9 mouse cellular contexts compared by ENCODE assay signal in the genomic region with DNA sequence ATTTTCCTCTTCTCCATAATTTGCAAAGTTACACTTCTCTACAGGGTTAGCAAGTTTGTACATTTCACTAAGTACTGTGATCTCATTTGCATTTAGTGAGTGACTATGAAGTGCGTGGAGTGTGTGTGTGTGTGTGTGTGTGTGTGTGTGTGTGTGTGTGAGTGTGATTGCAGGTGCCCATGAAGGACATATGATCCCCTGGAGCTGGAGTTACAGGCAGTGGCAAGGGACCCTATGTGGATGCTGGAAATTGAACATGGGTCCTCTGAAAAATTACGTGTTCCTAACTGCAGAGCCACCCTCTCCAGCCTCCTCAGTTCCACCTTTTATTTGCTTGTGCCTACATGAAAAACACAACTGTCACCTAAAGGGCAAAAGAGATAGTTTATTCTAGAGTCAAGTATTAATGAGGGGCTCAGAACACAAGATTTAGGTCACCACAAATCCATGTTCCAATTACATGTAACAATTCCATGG. TPM values are rescaled to one million over a fixed set of nuclear protein-coding genes. Genes with fewer than 3 reads are reported as not detected.
A peak's percentile ranks its signal among the peaks of the same experiment; 100 is the strongest.
DNase-seq lines count a peak whose midpoint lies in the region; ATAC-seq and TF ChIP-seq lines count a peak whose summit lies in the region.
"Had no signal": no experiment of that assay in that cellular context is flagged by ENCODE, and none has a peak within 500 bp of the region (broad histone marks: within the 10 kb centered on the region; RNA-seq: fewer than 3 reads in every experiment).

No protein-coding gene starts in this region.

- H3K4me1 ChIP-seq in heart, postnatal 0 days (ENCODE audit: control insufficient read depth, insufficient read depth) = peaks cover 9% of the 10 kb centered on the region
- peaks cover 10% of the 10 kb centered on the region for H3K4me1 ChIP-seq in hindbrain, embryonic 10.5 days (replicated peaks)
- H3K4me1 ChIP-seq in midbrain, embryonic 10.5 days = peaks cover 15% of the 10 kb centered on the region

- H3K36me3 ChIP-seq in heart, postnatal 0 days (replicated peaks; ENCODE audit: control insufficient read depth, insufficient read depth, low read length) = peaks cover 26% of the 10 kb centered on the region
- peaks cover 29% of the 10 kb centered on the region for H3K36me3 ChIP-seq in hindbrain, embryonic 10.5 days
- peaks cover 29% of the 10 kb centered on the region for H3K36me3 ChIP-seq in midbrain, embryonic 10.5 days

- H3K9ac ChIP-seq in heart, postnatal 0 days (replicated peaks; ENCODE audit: low read depth, low read length) = no peak overlapping the region

- 45% methylated on average over 2 of the region's 2 CpGs for WGBS in heart, postnatal 0 days
- 53% methylated on average over 2 of the region's 2 CpGs for WGBS in hindbrain, embryonic 10.5 days
- 40% methylated on average over 2 of the region's 2 CpGs for WGBS in midbrain, embryonic 10.5 days

- no peak for TF ChIP-seq EP300 in heart, postnatal 0 days (IDR thresholded peaks at IDR 0.05; ENCODE audit: low read depth)

- ATAC-seq in heart, postnatal 0 days (ENCODE audit: insufficient read depth, low read depth) = no peak
- peak; percentile 30 for ATAC-seq in activated CD4-positive, CD25-positive, alpha-beta regulatory T cell, adult 4 months

- peak overlapping the region; percentile 88 for H3K4me3 ChIP-seq in heart, postnatal 0 days (ENCODE audit: low read depth, low read length)
- H3K4me3 ChIP-seq in hindbrain, embryonic 10.5 days = peak overlapping the region; percentile 88
- H3K4me3 ChIP-seq in midbrain, embryonic 10.5 days = peak overlapping the region; percentile 91

- H3K27me3 ChIP-seq in heart, postnatal 0 days (ENCODE audit: control insufficient read depth, insufficient read depth, low read length) = no peaks in the 10 kb centered on the region
- H3K27me3 ChIP-seq in hindbrain, embryonic 10.5 days (ENCODE audit: insufficient read depth, poor library complexity, severe bottlenecking) = no peaks in the 10 kb centered on the region
- peaks cover 15% of the 10 kb centered on the region; the same call in 1 of the 2 replicates for H3K27me3 ChIP-seq in midbrain, embryonic 10.5 days (ENCODE audit: low read depth, poor library complexity, severe bottlenecking)
- H3K27me3 ChIP-seq: Patski had no signal

- no peak for DNase-seq in heart, postnatal 0 days (ENCODE audit: low spot score)
- no peak for DNase-seq in heart, postnatal 4 days
- DNase-seq in hindbrain, embryonic 10.5 days (ENCODE audit: low spot score) = no peak
- DNase-seq in midbrain, embryonic 10.5 days (ENCODE audit: low spot score) = no peak
- DNase-seq in layer of hippocampus, adult 11-12 months (ENCODE audit: low spot score) = no peak
- no peak for DNase-seq in cerebellum, adult 9-11 months
- no peak for DNase-seq in urinary bladder, postnatal 4 days (ENCODE audit: low spot score in 2 of 2)

- H3K4me2 ChIP-seq in heart, postnatal 0 days (ENCODE audit: low read depth, low read length) = peak overlapping the region; percentile 68

- H3K9me3 ChIP-seq in heart, postnatal 0 days (replicated peaks; ENCODE audit: control insufficient read depth, low read length) = no peaks in the 10 kb centered on the region
- no peaks in the 10 kb centered on the region for H3K9me3 ChIP-seq in hindbrain, embryonic 10.5 days
- no peaks in the 10 kb centered on the region for H3K9me3 ChIP-seq in midbrain, embryonic 10.5 days (replicated peaks)

- no peak overlapping the region for H3K27ac ChIP-seq in heart, postnatal 0 days (ENCODE audit: low read depth)
- H3K27ac ChIP-seq in hindbrain, embryonic 10.5 days = peak overlapping the region; percentile 88
- peak overlapping the region; percentile 86; the same call in 1 of the 2 replicates for H3K27ac ChIP-seq in midbrain, embryonic 10.5 days (replicated peaks)

- no peak for TF ChIP-seq CTCF in heart, postnatal 0 days (IDR thresholded peaks at IDR 0.05; ENCODE audit: low read depth)

RNA-seq across cellular contexts. Expression of a gene that starts 0.3 kb away (rescaled TPM):
- 6.4 and 21.4 TPM in 2 replicates for total RNA-seq in heart, postnatal 0 days (2014; rRNA removed; ENCODE audit: low replicate concordance)
- 44.2 and 47.3 TPM in 2 replicates for polyA plus RNA-seq in heart, postnatal 0 days (2015; fragmentation: Nextera tagmentation; extraction: Ambion mirVana)
- 10 to 100 TPM; 42.7 to 45.2 TPM for total RNA-seq in heart, postnatal 4 days (2021)
- 10 to 100 TPM; 60.7 to 81.2 TPM for polyA plus RNA-seq in activated CD4-positive, CD25-positive, alpha-beta regulatory T cell, adult 4 months (2017; shearing (Covaris generic))
- 59.2 and 62.2 TPM in 2 replicates for polyA plus RNA-seq in hindbrain, embryonic 10.5 days (2016; fragmentation: Nextera tagmentation; extraction: Ambion mirVana)
- polyA plus RNA-seq in midbrain, embryonic 10.5 days (2016; fragmentation: Nextera tagmentation; extraction: Ambion mirVana) = 66.8 and 69.0 TPM in 2 replicates

RNA-seq across cellular contexts. Expression of a gene that starts 42.6 kb away (rescaled TPM):
- 8.2 and 8.9 TPM in 2 replicates for total RNA-seq in heart, postnatal 0 days (2014; rRNA removed; ENCODE audit: low replicate concordance)
- 1.7 and 2.2 TPM in 2 replicates for polyA plus RNA-seq in heart, postnatal 0 days (2015; fragmentation: Nextera tagmentation; extraction: Ambion mirVana)
- 1 to 10 TPM; 5.3 to 7.4 TPM for total RNA-seq in heart, postnatal 4 days (2021)
- polyA plus RNA-seq in activated CD4-positive, CD25-positive, alpha-beta regulatory T cell, adult 4 months (2017; shearing (Covaris generic)) = 10 to 100 TPM in 1 of 2 experiments, 1 to 10 TPM in 1; 4.5 to 11.6 TPM
- polyA plus RNA-seq in hindbrain, embryonic 10.5 days (2016; fragmentation: Nextera tagmentation; extraction: Ambion mirVana) = 8.6 and 11.6 TPM in 2 replicates
- polyA plus RNA-seq in midbrain, embryonic 10.5 days (2016; fragmentation: Nextera tagmentation; extraction: Ambion mirVana) = 11.1 and 11.5 TPM in 2 replicates
